Mouse (Mus musculus): Measurements from ENCODE around the gene Ltbp1. TPM values are rescaled to one million over a fixed set of nuclear protein-coding genes. Genes with fewer than 3 reads are reported as not detected.

Gene Ltbp1
- total and polyA plus RNA-seq, 3 experiments: 0.01 to 0.04 TPM; not detected in 1

DNA sequence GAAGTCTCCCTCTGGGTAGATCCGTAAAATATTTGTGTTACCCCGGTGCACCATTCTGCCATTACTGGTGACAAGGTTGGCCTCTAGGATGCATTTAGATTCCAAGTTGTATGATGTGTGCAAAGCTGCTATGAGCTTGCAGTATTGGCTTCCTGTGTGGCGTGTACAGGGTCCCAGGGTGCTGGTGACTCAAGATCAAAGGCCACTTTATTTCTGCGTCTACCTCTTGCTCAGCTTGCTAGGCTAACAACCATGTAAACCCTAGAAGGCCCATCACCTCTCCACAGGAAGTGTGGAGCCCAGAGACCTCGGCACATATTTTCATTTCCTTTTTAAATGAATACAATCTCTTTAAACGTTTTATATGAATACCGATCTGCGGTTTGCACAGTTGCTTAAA lies 96.6 kb downstream of the Ltbp1 start:
- no peak overlapping the region for H3K4me3 ChIP-seq (ENCODE audit: control insufficient read depth in 1 of 2, insufficient read depth in 1 of 2, low read depth in 2 of 2, low read length in 2 of 2)
- H3K36me3 ChIP-seq (ENCODE audit: control insufficient read depth in 1 of 2, insufficient read depth in 2 of 2, low read length in 2 of 2): no peaks in the 10 kb centered on the region
- H3K27ac ChIP-seq (ENCODE audit: control insufficient read depth, low read depth, low read length): no peak overlapping the region
- no peak for DNase-seq (ENCODE audit: low read depth, low spot score)
- no peaks in the 10 kb centered on the region for H3K4me1 ChIP-seq (ENCODE audit: control insufficient read depth in 1 of 2, insufficient read depth in 2 of 2, low read length in 2 of 2)
- no peak for TF ChIP-seq TCF12 (IDR thresholded peaks at IDR 0.05; ENCODE audit: low read depth, low read length)
- TF ChIP-seq TAL1 (IDR thresholded peaks at IDR 0.05; ENCODE audit: low read length): no peak
- no peak for TF ChIP-seq MYC (IDR thresholded peaks at IDR 0.05; ENCODE audit: low read depth, low read length)
- no peak for TF ChIP-seq CTCF (IDR thresholded peaks at IDR 0.05 in 2 of 3, conservative IDR thresholded peaks at IDR 0.05 in 1 of 3; ENCODE audit: control insufficient read depth in 1 of 3, insufficient read depth in 1 of 3, low read depth in 2 of 3, low read length in 3 of 3, poor library complexity in 1 of 3, severe bottlenecking in 1 of 3)
- no peak for TF ChIP-seq ZC3H11A (IDR thresholded peaks at IDR 0.05; ENCODE audit: low read depth, low read length)
- TF ChIP-seq MAX (IDR thresholded peaks at IDR 0.05; ENCODE audit: low read length): no peak
- no peak for TF ChIP-seq MAFK (IDR thresholded peaks at IDR 0.05; ENCODE audit: borderline replicate concordance, low read depth, low read length)
- TF ChIP-seq MYB (IDR thresholded peaks at IDR 0.05; ENCODE audit: low read depth, low read length): no peak
- no peak for TF ChIP-seq MEF2A (IDR thresholded peaks at IDR 0.05; ENCODE audit: extremely low read depth, insufficient replicate concordance, low read depth, low read length, poor library complexity, severe bottlenecking)
- TF ChIP-seq MAZ (IDR thresholded peaks at IDR 0.05; ENCODE audit: low read depth, low read length): no peak
- TF ChIP-seq RAD21 (IDR thresholded peaks at IDR 0.05; ENCODE audit: low read depth, low read length): no peak
- TF ChIP-seq SIN3A (IDR thresholded peaks at IDR 0.05; ENCODE audit: low read length): no peak
- TF ChIP-seq JUND (IDR thresholded peaks at IDR 0.05; ENCODE audit: low read depth, low read length): no peak
- no peak for TF ChIP-seq E2F4 (IDR thresholded peaks at IDR 0.05; ENCODE audit: borderline replicate concordance, low read depth, low read length)
- no peak for TF ChIP-seq ZNF384 (IDR thresholded peaks at IDR 0.05; ENCODE audit: low read depth, low read length)
- TF ChIP-seq ZKSCAN1 (IDR thresholded peaks at IDR 0.05; ENCODE audit: low read depth, low read length): no peak
- TF ChIP-seq SMC3 (IDR thresholded peaks at IDR 0.05; ENCODE audit: low read depth, low read length): no peak
- no peak for TF ChIP-seq ELF1 (IDR thresholded peaks at IDR 0.05; ENCODE audit: low read depth, low read length)
- H3K27me3 ChIP-seq (ENCODE audit: control insufficient read depth in 1 of 2, insufficient read depth in 2 of 2, low read length in 2 of 2): peaks cover 5 to 7% of the 10 kb centered on the region in 2 experiments
- H3K9me3 ChIP-seq (replicated peaks; ENCODE audit: insufficient read depth, low read length): no peaks in the 10 kb centered on the region
- H3K9ac ChIP-seq (ENCODE audit: control insufficient read depth, low read depth, low read length, poor library complexity, severe bottlenecking): no peak overlapping the region
- no peaks in the 10 kb centered on the region for H3K79me2 ChIP-seq (ENCODE audit: control insufficient read depth, insufficient read depth, low read length, poor library complexity)

DNA sequence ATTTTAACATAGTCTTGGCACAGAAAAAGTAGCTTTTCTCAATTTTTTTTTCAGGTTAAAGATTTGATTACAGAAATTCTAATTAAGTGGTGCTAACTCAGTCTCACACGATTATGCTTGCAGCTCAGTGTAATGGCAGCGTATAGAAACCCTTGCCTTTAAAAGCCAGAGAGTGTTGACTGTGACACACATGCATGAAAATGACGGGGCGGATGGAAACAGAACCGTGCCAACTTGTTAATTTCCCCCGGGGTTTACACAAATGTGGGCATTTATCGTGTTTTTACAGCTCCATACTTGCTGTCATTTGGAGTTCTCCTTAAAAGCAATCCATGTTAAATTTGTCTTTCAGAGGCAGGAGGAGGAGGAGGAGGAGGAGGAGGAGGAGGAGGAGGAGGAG lies 102.0 kb downstream of the Ltbp1 start:
- Histone ChIP-seq H3K4me1 (ENCODE audit: control insufficient read depth in 1 of 2, insufficient read depth in 2 of 2, low read length in 2 of 2) (no peaks in the 10 kb centered on the region), H3K9ac (ENCODE audit: control insufficient read depth, low read depth, low read length, poor library complexity, severe bottlenecking) (no peak overlapping the region), H3K36me3 (ENCODE audit: control insufficient read depth in 1 of 2, insufficient read depth in 2 of 2, low read length in 2 of 2) (no peaks in the 10 kb centered on the region), H3K27ac (ENCODE audit: control insufficient read depth, low read depth, low read length) (no peak overlapping the region), H3K79me2 (ENCODE audit: control insufficient read depth, insufficient read depth, low read length, poor library complexity) (no peaks in the 10 kb centered on the region), H3K9me3 (replicated peaks; ENCODE audit: insufficient read depth, low read length) (no peaks in the 10 kb centered on the region), H3K27me3 (ENCODE audit: control insufficient read depth in 1 of 2, insufficient read depth in 2 of 2, low read length in 2 of 2) (peaks cover 0 to 3% of the 10 kb centered on the region in 2 experiments; a peak in 1 of 4 replicates), H3K4me3 (ENCODE audit: control insufficient read depth in 1 of 2, insufficient read depth in 1 of 2, low read depth in 2 of 2, low read length in 2 of 2) (no peak overlapping the region)
- DNase-seq (ENCODE audit: low read depth, low spot score): no peak
- no peak for TF ChIP-seq ETS1 (IDR thresholded peaks at IDR 0.05; ENCODE audit: low read depth, low read length)
- no peak for TF ChIP-seq POLR2AphosphoS5 (IDR thresholded peaks at IDR 0.05; ENCODE audit: borderline replicate concordance, low read depth, low read length)
- no peak for TF ChIP-seq SIN3A (IDR thresholded peaks at IDR 0.05; ENCODE audit: low read length)
- TF ChIP-seq HCFC1 (IDR thresholded peaks at IDR 0.05; ENCODE audit: low read depth, low read length): no peak
- no peak for TF ChIP-seq GATA1 (IDR thresholded peaks at IDR 0.05; ENCODE audit: low read depth, low read length)
- TF ChIP-seq USF1 (IDR thresholded peaks at IDR 0.05; ENCODE audit: low read depth, low read length): no peak
- no peak for TF ChIP-seq GABPA (IDR thresholded peaks at IDR 0.05; ENCODE audit: low read depth, low read length)
- no peak for TF ChIP-seq MAFK (IDR thresholded peaks at IDR 0.05; ENCODE audit: borderline replicate concordance, low read depth, low read length)
- no peak for TF ChIP-seq TAL1 (IDR thresholded peaks at IDR 0.05; ENCODE audit: low read length)
- no peak for TF ChIP-seq UBTF (IDR thresholded peaks at IDR 0.05; ENCODE audit: borderline replicate concordance, insufficient read depth, low read depth, low read length)
- no peak for TF ChIP-seq MXI1 (IDR thresholded peaks at IDR 0.05; ENCODE audit: low read depth, low read length)

All from MEL (cell line).